Mouse (Mus musculus): ENCODE measurements around the gene Il20rb. TPM values are rescaled to one million over a fixed set of nuclear protein-coding genes. Genes with fewer than 3 reads are reported as not detected.

Il20rb gene
- polyA plus RNA-seq, 1 experiment = 23.2 TPM

- no peak for DNase-seq (ENCODE audit: low read depth)
These were observed 55.2 kb downstream of the Il20rb start for GRCm38 (mm10) chr9:100431355-100431754.

GRCm38 (mm10) chr9:100430911-100431310 is 55.7 kb downstream of the Il20rb start:
- DNase-seq (ENCODE audit: low read depth) = no peak

- DNase-seq (ENCODE audit: low read depth) = no peak
These were observed 66.9 kb downstream of the Il20rb start for GRCm38 (mm10) chr9:100419644-100420043.

- no peak for DNase-seq (ENCODE audit: low read depth)
These were observed 67.5 kb downstream of the Il20rb start for GRCm38 (mm10) chr9:100419103-100419502.

- no peak for DNase-seq (ENCODE audit: low read depth)
These were observed 69.8 kb downstream of the Il20rb start for GRCm38 (mm10) chr9:100416756-100417155.

GRCm38 (mm10) chr9:100416299-100416698 is 70.3 kb downstream of the Il20rb start:
- no peak for DNase-seq (ENCODE audit: low read depth)

GRCm38 (mm10) chr9:100415328-100415979 is 71.1 kb downstream of the Il20rb start:
- no peak for DNase-seq (ENCODE audit: low read depth)

Other genes with a start within 250 kb of the Il20rb start
- gene Nck1, start 59.3 kb upstream of the Il20rb start, polyA plus RNA-seq (2012; rRNA removed) = 9.4 and 10.0 TPM in 2 replicates
- 2.1 and 3.0 TPM in 2 replicates for gene Slc35g2, start 84.3 kb upstream of the Il20rb start, polyA plus RNA-seq (2012; rRNA removed)
- 6.7 and 8.5 TPM in 2 replicates for gene Stag1, start 111.0 kb upstream of the Il20rb start, polyA plus RNA-seq (2012; rRNA removed)